Mouse (Mus musculus) large intestine, adult 2 months (tissue): ENCODE results near the gene Vwf. TPM values are rescaled to one million over a fixed set of nuclear protein-coding genes. Genes with fewer than 3 reads are reported as not detected.
A peak's percentile ranks its signal among the peaks of the same experiment; 100 is the strongest.

Source experiments
- DNase-seq: peaks from one replicate; pipeline ENCODE4 v3.0.0-alpha.2; 2012; ENCODE audit warnings: low read depth, low spot score
- WGBS: fragments of 180-500 bp; shearing (Covaris S2); methylation state at CpG from one replicate; pipeline ENCODE4 v1.1.7; 2018; 5-methylcytosine and 5-hydroxymethylcytosine counted together
- polyA plus RNA-seq: library from polyadenylated mRNA; depleted of rRNA; stranded (reverse); fragments of >200 nt; gene quantifications from 2 replicates; pipeline ENCODE4 v1.2.3, GENCODE M21; 2012; rRNA removed

Gene Vwf
- polyA plus RNA-seq, result 29.1 and 33.3 TPM in 2 replicates

- WGBS, result 92% methylated on average over 6 of the region's 6 CpGs
- no peak for DNase-seq
Observed at GRCm38 (mm10) chr6:125546474-125546873, at the start of gene Vwf. Gene Vwf, plus strand, starts transcription at chr6:125546774.

DNA sequence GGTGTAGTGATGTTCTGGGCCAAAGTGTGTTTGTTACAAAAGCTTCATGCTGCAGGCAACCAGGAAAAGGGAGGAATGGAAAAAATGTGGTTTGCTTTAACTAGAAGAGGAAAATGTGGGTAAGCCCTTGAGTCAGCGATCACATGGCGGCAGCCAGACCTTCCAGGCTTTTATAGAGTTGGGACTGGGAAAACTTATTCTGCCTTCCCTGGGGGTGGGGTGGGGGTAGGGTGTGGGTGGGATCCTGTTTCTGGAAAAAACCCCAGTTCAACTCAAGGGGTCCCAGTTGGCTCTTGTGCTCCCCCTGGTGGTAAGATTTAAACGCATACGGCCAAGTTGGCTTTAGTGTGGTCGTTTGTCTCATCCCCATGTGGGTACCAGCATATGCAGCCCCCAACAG lies 48.5 kb upstream of the Vwf start:
- no peak for DNase-seq
- WGBS, result 47% methylated on average over 5 of the region's 5 CpGs

DNA sequence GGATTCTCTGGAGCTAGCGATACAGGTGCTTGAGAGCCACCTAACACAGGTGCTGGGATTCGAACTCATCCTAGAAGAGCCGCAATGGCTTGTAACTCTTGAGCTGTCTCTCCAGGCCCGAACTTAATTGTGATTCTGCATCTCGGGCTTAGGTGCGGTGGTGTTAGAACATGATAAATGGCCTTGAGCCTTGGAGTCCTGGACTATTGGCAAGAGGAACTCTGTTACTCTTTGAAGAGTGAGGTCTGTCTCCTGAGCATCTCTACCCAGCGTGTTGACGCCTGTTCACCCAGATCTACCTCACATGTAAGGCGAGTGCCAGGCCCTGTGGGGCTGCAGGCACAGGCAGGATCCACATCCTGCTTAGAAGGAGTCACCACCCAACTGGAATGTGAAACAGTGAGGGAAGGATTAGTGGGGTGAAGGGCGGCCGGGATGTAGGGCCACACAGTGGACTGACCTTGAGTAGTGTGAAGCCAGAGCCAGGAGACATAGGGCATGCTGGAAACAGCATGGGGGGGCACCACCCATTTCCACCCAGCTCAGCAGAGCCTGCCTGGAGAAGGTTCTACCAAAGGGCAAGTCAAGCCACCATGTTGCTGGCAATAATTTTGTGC lies 43.3 kb upstream of the Vwf start:
- WGBS, result 95% methylated on average over 11 of the region's 11 CpGs
- DNase-seq, result no peak

DNA sequence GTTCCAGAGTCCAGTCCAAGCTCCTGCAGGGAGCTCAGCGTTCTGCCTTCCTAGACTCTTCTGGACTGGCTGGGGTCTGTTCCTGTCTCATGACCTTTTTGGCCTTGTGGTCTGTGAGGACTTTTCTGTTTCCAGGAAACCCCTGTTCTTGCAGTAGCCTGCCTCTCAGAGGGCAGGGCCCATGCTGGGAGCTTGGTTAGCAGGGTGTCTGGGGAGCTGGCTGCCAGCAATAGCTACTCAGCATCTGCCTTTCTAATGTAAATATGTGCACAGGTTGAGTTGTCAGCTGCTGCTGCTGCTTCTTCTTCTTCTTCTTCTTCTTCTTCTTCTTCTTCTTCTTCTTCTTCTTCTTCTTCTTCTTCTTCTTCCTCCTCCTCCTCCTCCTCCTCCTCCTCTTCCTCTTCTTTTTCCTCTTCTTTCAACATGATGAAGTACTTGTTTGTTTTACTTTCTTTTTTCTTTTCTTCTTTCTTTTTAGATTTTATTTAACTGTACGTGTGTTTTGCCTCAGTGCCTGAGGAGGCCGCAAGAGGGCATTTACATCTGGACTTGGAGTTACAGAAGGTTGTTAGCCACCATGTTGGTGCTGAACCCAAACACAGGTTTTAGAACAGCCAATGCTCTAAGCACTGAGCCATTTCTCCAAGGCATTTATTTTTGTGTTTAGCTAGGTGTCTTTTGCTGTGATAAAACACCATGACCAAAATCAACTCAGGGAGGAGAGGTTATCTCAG lies 41.8 kb upstream of the Vwf start:
- no peak for DNase-seq
- WGBS, result 73% methylated on average over 3 of the region's 3 CpGs

DNA sequence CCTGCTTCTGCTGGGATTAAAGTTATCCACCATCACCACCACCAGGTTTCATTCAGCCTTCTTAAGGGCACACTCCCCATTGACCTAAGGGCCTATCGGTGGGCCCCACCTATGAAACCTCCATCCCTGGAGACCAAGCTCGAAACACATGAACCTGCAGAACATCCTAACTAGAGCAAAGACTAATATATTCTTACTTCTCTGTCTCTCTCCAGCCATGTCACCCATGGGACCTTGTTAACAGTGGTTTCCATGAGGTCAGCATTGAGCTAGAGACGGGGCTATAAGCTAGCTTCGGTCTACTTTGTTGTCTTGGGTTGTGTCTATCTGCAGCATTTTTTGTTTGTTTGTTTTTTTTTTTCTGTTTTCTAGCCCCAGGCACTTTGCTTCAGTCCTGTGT lies 40.1 kb upstream of the Vwf start:
- 90% methylated on average over 4 of the region's 4 CpGs for WGBS
- no peak for DNase-seq

DNA sequence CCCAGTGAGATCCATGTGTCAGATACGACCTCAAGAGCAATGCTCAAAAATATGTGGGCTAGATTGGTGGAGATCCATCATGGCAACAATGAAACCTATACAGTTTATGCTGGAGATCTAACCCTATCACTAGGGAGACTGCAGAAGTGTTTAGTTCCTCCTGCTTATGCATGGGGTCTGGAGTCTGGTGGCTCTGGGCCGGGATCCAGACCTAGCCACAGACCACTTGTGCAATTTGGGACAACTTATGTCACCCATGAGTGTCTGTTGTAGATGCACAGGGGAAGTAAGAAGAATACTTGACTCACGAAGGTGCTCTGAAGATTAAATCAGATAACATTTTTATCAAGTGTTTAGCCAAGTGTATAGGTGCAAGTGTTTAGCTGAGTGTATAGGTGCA lies 36.8 kb upstream of the Vwf start:
- no peak for DNase-seq
- WGBS, result 82% methylated on average over 3 of the region's 3 CpGs

GRCm38 (mm10) chr6:125510645-125511044 lies 35.9 kb upstream of the Vwf start:
- DNase-seq, result no peak

- WGBS, result 91% methylated on average over 7 of the region's 7 CpGs
- no peak for DNase-seq
Observed at GRCm38 (mm10) chr6:125511196-125511595, 35.4 kb upstream of the Vwf start.

DNA sequence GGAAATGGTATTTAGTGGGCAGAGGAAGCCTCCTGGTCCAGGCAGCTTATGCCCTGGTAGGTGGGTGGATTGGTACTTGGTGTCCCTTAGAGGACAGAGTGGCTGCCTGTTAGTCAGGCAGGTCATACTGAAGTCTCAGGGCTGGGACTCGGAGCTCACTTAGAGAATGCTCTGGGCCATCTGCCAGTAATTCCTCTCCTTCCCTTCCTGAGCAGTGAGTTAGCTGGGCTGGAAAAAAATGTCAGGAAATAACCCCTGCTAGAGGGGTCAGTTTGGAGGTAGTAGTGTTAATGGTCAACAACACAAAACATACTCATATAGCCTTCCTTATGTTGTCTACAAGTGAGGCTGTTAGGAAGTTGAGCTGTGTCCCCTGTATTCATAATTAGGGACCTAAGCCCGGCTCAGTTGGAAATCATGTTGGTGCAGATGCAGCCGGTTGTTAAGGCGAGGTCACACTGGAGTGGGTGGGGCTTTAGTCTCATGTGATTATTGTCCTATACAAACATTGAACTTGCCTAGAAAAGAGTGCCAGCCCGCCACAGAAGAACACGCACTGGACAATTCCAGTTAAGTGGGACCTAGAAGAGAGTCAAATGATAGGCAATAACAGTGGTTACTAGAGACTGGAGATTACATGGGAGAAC lies 33.5 kb upstream of the Vwf start:
- 12% methylated on average over 6 of the region's 6 CpGs for WGBS
- no peak for DNase-seq

DNA sequence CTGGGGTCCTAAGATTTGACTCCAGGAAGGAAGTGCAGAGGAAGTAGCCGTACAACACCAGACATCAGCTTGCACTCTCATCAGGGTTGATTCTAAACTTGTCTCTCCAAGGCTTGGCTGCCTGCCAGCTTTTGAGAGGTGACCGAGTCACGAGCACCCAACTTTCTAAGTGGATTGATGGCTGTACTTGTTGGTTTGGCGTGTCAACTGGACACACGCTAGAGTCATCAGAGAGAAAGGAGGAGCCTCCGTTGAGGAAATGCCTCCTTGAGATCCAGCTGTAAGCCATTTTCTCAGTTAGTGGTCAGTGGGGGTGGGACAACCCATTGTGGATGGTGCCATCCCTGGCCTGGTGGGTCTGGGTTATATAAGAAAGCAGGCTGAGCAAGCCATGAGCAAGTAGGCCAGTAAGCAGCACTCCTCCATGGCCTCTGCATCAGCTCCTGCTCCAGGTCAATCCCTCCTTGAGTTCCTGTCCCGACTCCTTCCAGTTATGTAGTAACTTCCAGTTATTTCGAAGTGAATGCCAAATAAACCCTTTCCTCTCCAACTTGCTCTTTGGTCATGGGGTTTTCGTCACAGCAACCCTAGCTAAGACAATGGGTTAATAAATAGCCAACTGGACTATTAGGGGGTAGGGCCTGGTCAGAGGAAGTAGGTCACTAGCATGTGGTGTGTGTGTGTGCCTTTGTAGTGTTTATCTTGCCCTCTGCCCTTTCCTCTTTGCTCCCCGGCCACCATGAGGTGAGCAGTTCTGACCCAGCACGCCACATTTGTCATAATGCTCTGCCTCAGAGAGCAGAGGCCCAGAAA lies 30.9 kb upstream of the Vwf start:
- 56% methylated on average over 11 of the region's 11 CpGs for WGBS
- no peak for DNase-seq

DNA sequence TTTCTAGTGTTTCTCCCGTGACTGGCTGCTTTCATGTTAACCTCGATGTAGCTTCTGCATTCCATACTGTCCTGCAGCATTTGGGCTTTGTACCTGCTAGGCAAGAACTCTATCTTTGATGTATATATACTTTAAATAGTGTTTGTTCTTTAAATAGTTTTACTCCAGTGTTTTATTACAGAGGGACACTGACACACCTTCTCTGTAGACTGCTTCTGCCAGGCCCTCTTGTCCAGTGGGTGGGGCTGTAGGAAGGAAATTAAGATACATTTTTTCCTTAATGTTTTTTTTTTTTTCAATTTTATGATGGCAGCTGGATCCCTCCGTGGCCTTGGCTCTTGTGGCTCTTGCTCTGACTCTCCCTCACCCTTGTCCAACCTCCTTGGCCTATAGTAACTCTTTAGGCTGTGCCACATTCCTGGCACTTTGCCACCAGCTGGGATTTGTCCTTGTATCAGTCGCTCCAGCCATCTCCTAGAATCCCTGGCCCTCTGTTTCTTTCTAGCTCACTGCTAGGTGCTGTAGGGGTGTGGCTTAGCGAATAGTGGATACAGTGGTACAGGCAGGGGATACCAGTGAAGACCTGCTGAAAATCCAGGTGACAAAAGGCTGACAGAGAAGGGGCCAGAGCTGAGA lies 24.9 kb upstream of the Vwf start:
- peak; percentile 89 for DNase-seq
- 14% methylated on average over 5 of the region's 5 CpGs for WGBS

DNA sequence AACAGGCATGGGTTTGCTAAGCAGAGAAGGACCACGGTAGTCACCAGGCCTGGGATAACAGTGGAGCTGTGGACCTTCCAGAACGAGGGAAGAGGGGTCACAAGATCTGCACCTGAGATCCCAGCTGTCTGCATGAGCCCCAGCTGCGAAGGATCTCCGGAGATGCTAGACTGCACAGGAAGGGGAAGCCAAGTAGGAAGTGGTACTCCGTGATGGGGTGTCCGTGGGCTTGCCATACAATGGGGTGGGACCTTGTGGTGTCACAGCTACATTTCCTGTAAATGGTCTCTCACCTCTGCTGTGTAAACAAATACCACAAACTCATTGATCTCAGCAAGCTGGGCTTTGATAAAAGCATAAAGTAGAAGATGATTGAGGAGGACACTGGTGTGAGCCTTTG lies 22.5 kb upstream of the Vwf start:
- DNase-seq, result no peak
- 79% methylated on average over 6 of the region's 6 CpGs for WGBS

DNA sequence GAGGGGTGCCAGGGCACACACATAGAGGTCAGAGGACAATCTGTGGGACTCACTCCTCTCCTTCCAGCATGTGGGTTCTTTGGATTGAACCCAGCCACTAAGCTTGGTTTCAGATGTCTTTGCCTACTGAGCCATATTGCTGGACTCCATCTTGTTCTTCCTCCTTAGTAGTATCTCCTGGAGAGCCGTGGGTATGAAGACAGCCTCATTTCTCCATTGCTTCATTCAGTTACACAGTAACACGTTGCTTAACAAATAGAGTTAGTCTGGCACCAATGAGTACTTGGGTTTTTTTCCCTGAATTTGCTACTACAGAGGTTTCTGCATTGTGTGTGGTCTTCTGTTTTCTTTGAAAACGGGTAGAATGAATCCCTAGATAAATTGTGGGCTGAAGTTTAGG lies 20.5 kb upstream of the Vwf start:
- DNase-seq, result no peak
- 63% methylated on average over 3 of the region's 3 CpGs for WGBS

DNA sequence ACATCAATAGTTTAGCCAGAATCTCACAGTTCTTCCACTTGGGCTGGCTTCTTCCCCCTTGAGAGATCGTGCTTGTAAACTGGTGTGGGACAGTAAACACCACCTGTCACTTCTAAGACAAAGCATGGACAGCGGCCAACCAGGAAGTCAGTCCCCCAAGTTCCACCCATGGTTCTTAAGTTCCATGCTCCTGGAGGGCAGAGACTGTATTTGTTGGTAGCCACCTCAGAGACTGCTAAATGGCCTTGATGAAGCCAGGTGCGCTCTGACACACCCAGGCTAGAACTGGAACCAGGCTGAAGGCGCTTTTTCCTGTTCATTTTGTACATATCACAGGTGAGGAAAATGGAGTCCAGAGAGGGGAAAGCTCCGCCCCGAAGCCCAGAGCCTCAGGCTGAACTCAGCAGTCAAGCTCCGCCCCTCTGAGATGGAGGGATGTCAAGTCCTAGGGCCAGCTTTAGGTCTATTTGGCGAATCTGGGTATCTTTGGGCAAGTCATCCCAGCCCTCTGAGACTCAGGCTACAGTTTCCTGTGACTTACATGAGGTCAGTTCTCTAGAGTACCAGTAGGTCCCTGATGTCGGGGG lies 17.9 kb upstream of the Vwf start:
- peak; percentile 92 for DNase-seq
- 32% methylated on average over 9 of the region's 9 CpGs for WGBS

- no peak for DNase-seq
- WGBS, result 63% methylated on average over 5 of the region's 5 CpGs
Observed at GRCm38 (mm10) chr6:125529479-125529878, 17.1 kb upstream of the Vwf start.

DNA sequence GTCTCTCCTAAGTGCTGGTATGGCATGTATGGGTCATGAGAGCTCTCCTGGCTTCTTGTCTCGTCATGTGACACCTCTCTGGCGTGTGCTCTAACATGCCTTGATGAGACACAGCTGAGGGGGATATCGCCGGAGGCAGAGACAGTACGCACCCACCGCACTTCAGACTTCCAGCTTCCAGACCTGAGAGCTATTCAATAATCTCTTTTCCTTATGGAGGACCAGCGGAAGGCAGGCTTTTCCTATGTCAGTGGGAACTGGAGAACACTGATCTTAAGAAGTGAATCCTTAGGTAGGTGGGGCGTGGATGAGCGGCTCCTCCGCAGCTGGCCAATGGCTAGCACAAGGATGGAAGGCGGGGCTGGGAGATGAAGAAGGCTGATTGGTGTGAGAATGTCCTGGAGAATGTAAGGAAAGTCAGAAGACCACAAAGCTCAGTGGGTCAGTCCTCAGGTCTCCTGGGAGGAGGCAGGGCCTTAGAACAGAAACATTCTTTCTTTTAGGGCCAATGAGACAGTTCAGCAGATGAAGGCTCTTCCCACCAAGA lies 13.4 kb upstream of the Vwf start:
- 93% methylated on average over 11 of the region's 11 CpGs for WGBS
- no peak for DNase-seq

DNA sequence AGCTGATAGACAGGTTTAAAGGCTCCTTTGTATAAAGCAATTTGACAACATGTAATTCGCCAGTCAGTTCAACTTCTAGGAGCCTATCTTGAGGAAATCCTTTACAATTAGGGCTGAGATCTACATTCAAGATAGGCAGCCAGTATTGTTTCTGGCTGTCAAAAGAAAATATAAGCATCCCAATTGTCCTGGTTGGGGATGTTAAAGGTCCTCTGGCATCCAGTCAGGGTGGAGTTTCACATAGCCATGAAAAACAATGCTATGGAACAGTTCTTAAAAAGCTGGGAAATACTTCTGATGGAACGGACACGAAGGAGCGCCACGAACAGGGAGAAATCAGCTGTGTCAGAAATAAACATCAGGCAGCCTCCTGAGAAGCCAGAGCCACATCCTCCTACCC lies 11.6 kb upstream of the Vwf start:
- no peak for DNase-seq
- 82% methylated on average over 5 of the region's 5 CpGs for WGBS

- WGBS, result 53% methylated on average over 5 of the region's 5 CpGs
- DNase-seq, result no peak
Observed at GRCm38 (mm10) chr6:125538469-125538868, 8.1 kb upstream of the Vwf start.

DNA sequence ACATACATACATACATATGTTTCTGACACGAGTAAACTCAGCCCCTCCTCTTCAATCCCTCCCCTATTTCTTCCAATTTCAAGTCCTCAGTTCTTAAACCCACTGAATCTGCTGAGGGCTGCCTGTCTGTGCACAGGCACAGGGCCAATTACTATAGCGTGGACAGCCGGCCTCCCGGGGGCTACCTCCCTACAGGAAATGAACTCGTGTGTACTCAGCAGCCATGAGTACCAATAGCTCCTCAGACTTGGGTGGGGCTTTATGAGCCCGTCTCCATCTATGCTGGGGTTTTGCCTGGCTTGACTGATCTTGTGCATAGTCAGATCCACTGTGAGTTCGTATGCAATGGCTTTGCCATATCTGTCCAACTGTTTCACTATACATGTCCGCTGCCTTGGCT lies 7.2 kb upstream of the Vwf start:
- no peak for DNase-seq

More for the DNA sequence above, 7.2 kb upstream of the Vwf start:
- 17% methylated on average over 8 of the region's 8 CpGs for WGBS
